Mouse (Mus musculus) thymus, adult 2 months (tissue): ENCODE data around the gene Adipoq.

ENCODE experiments used
- CTCF ChIP-seq: fragments of 200-500 bp; IDR thresholded peaks from 2 replicates; pipeline ENCODE4 v1.5.1; 2012; ENCODE audit warnings: mild to moderate bottlenecking, control low read depth, low read length, moderate library complexity, borderline replicate concordance; ENCODE audit not compliant: control insufficient read depth, poor library complexity, insufficient read depth; ENCODE audit errors: extremely low read depth
- POLR2A ChIP-seq: fragments of 200-500 bp; IDR thresholded peaks from 2 replicates; pipeline ENCODE4 v1.6.1; 2012; ENCODE audit warnings: mild to moderate bottlenecking, low read length, control low read depth, moderate library complexity; ENCODE audit not compliant: control insufficient read depth, poor library complexity, insufficient read depth; ENCODE audit errors: extremely low read depth

DNA sequence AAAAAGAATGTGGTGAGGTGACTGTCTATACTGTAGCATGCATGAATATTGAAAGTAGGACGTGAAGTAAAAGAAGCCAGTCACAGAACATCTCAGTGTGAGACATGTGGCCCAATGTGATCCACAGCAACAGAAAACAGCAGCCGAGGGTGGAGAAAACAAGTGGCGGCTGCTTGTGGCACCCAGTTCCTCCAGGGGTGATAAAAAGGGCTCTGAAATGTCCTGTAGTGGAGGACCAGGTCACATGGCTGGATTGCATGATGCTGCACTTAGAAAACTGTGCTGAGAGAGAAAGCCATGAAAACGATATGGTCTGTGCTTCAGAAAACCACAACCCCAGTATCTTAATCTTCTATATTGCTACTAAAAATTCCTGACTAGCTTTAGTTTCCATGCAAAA is 34.7 kb downstream of the Adipoq start:
- TF ChIP-seq CTCF = no peak
- TF ChIP-seq POLR2A = no peak
